Mouse (Mus musculus): ENCODE results near the gene B3galt1. TPM values are rescaled to one million over a fixed set of nuclear protein-coding genes. Genes with fewer than 3 reads are reported as not detected.

B3galt1 gene
- polyA plus RNA-seq, 1 experiment, result 1.5 TPM

DNA sequence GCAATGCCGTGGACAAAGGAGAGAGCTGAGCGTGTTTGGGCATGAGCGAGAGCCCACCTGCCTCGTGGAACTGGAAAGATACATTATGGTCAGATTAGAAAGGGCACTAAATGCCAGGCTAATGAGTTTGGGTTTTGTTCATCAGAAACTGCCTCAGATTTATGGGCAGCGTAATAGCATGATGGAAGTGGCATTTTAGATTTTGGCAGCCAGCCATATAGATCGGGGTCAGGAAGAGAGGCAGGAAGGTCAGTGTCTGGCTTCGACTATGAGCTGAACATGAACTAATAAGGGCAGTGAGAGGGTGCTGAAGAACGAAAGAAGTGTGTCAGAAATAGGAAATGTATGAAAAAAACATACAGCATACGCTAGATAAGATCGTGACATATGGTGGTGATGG lies 605.6 kb downstream of the B3galt1 start:
- H3K9me3 ChIP-seq (replicated peaks; ENCODE audit: control insufficient read depth, insufficient read depth, low read length, poor library complexity, severe bottlenecking), result no peaks in the 10 kb centered on the region
- no peaks in the 10 kb centered on the region for H3K36me3 ChIP-seq (ENCODE audit: control insufficient read depth, insufficient read depth, low read length, poor library complexity, severe bottlenecking)
- no peaks in the 10 kb centered on the region for H3K27me3 ChIP-seq (ENCODE audit: control insufficient read depth, insufficient read depth, low read length, poor library complexity, severe bottlenecking)
- no peaks in the 10 kb centered on the region for H3K4me1 ChIP-seq (ENCODE audit: control insufficient read depth, insufficient read depth, low read length)
- no peak overlapping the region for H3K4me3 ChIP-seq (ENCODE audit: low read depth, low read length)
- no peak overlapping the region for H3K27ac ChIP-seq (ENCODE audit: insufficient read depth, low read length)
- no peak overlapping the region for H3K9ac ChIP-seq (ENCODE audit: low read depth, poor library complexity, severe bottlenecking)
- TF ChIP-seq EP300 (IDR thresholded peaks at IDR 0.05; ENCODE audit: insufficient read depth, low read depth, low read length) (no peak), POLR2A (IDR thresholded peaks at IDR 0.05; ENCODE audit: insufficient read depth, low read length) (no peak), CTCF (IDR thresholded peaks at IDR 0.05; ENCODE audit: low read depth, low read length) (no peak)

Other genes starting within 250 kb of the B3galt1 start
- not detected in 2 replicates for gene Gm21830, start 152.1 kb upstream of the B3galt1 start, polyA plus RNA-seq (2011; ENCODE audit: insufficient read depth, insufficient read length, low read depth, missing spikeins)
- gene Gm26727, start 132.7 kb upstream of the B3galt1 start, polyA plus RNA-seq (2011; ENCODE audit: insufficient read depth, insufficient read length, low read depth, missing spikeins), result not detected in 2 replicates
- not detected in 2 replicates for gene Xirp2, start 119.9 kb upstream of the B3galt1 start, polyA plus RNA-seq (2011; ENCODE audit: insufficient read depth, insufficient read length, low read depth, missing spikeins)